Mouse (Mus musculus) MEL-GATA-1-ER (cell line): ENCODE data around the gene Pde4d.

Experiments used
- DNase-seq: peaks from one replicate; pipeline ENCODE4 v3.0.0-alpha.2; 2012; ENCODE audit warnings: low read depth; ENCODE audit errors: extremely low read depth

The Pde4d gene

GRCm38 (mm10) chr13:109555513-109555912 is 1105.8 kb downstream of the Pde4d start:
- DNase-seq, result no peak

GRCm38 (mm10) chr13:109556853-109557252 is 1107.1 kb downstream of the Pde4d start:
- no peak for DNase-seq

DNA sequence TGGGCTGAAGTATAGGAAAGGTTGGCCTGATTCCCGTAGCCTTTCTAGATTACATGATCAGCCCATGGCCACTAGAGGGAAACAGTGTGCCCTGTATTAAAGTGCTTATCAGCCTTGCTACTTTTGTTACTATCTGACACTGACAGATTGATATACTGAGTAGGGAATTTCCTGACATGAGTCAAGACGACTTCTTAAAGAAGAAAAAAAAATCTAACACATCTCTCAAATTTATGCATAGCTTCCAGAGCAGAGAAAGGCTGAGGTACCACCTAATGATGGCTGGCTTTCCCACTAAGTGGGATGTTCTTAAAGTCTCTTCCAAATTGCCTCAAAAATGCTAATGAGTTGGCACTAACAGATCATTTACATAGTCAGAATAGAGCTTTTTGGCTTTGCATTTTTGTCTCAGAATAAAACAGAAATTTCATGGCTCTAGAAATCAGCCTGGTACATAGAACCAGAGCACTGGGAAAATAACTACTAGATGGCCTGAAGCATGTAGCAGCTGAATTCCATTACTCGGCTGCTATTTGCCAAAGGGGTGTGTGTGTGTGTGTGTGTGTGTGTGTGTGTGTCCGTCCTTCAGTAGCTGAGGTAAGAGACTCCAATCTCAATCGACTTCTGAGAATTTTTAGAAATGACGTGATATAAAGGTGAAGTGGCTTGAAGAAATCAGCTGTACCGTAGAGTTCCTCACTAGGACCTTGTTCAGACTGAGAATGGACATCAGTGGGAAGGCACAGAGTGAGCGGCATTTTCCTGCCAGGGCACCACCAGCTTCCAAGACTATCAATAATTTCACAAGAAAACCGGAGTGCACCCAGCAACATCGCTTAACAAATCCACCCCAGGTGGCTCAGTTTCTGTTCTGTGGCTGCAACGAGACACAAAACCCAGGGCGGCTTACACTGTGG is 1108.9 kb downstream of the Pde4d start:
- DNase-seq, result peak; percentile 15

GRCm38 (mm10) chr13:109560261-109560660 is 1110.5 kb downstream of the Pde4d start:
- no peak for DNase-seq

DNA sequence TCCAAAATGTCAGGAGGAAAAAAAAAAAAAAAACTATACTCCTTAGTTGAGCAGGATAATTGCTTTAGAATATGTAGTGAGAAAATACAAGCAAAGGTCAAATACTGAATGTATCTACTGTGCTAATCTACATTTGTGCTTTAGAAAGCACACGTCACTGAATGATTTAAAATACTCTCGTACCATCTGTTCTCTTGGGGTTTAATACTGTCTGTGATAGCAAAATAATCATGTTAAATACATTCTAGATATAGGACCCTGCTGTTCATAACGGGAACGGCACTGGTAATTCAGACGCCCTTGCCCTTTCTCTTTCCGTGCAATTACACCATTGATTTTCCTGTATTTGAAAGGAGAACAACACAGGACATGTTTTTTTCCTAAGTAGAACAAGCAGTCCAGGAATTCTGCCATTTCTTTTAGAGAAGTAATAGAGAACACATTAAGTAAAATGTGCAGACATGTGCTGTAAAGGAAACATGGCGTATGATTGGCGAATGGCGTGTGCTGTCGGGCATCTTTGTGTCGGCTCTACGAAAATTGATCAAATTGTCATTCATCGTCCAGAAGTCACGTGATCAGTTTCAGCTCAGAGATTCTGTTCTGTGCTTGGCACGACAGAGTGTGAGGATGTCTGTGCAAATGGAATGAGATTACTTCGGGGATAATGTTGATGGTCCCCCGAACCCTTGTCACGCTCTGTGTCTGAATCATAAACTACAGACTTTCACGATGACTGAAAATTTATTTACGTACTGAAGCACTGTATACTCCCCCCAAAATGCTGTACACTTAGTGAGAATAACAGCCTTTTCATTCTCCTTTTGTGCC is 1119.1 kb downstream of the Pde4d start:
- DNase-seq, result no peak

DNA sequence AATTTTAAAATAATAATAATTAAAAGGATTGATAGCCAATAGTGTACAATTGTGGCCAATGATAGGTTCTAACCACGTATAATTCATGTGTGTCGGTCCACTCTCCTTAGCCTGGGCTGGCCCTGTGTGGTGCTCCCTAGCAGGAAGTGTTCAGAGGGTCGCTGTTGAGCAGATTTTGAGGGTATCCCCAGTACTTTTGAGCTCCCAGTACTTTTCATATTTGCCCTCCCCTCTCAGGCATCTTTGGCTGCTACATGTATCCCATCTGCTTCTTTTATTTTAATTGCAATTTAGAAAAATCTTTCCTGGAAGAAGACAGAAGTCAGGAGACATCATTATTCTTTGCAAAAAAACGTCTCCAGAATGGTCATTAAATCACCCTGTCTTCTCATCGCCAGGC is 1119.7 kb downstream of the Pde4d start:
- DNase-seq, result no peak

- DNase-seq, result no peak
Observed at GRCm38 (mm10) chr13:109576725-109577124, 1127.0 kb downstream of the Pde4d start.

DNA sequence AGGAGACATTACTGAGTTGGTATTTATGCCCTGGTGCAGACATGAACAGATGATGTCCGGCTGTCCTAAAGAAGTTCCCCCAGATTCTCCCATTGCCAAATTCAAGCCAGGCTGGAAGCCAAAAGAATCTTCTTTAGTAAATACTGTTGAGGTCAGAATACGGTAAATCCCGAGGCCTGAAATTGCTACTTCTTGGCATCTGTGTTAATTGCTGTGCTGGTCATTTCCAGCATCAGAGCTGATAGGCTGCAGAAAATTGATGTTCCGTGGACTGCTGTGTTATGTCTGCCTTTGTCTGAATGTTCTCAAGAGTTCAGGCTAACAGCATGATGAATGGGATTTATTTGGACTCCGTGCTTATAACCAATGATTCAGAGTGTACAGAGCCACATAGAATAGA is 1127.7 kb downstream of the Pde4d start:
- DNase-seq, result no peak

DNA sequence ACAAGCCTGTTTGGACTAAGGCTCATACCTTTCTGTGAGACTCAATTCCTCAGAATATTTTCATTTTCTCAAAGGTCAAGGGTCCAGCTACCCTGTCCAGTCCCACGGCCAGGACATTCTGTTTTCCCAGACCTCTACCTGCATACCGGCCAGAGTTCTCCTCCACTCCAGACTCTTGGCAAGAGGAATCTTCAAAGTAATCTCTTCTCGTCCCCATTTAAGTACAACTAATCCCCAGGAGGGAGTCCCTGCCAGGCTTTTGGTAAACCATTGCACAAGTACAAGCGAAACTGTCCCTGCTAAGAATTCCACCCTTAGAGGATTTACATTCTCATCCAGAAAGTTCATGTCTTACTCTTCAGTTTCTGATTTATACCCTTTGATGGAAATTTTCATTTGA is 1128.2 kb downstream of the Pde4d start:
- DNase-seq, result no peak

GRCm38 (mm10) chr13:109581284-109582070 is 1131.7 kb downstream of the Pde4d start:
- no peak for DNase-seq

DNA sequence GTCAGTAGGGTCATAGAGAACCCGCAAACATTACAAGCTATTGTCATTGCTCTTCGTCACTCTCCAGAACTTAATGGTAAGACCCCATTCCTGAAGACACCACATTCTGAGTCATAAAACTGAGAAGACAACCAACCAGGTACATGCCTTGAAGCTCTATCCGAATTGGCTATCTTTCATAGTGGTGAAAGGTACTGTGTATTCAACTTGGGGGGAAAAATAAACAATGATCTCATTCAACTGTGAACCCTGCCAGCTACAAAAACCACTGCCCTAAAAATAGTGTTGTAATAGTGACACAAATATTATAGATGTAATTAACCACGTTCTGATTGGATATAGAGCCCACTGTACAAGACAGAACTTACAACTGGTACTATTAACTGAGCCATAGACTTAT is 1140.3 kb downstream of the Pde4d start:
- DNase-seq, result no peak

DNA sequence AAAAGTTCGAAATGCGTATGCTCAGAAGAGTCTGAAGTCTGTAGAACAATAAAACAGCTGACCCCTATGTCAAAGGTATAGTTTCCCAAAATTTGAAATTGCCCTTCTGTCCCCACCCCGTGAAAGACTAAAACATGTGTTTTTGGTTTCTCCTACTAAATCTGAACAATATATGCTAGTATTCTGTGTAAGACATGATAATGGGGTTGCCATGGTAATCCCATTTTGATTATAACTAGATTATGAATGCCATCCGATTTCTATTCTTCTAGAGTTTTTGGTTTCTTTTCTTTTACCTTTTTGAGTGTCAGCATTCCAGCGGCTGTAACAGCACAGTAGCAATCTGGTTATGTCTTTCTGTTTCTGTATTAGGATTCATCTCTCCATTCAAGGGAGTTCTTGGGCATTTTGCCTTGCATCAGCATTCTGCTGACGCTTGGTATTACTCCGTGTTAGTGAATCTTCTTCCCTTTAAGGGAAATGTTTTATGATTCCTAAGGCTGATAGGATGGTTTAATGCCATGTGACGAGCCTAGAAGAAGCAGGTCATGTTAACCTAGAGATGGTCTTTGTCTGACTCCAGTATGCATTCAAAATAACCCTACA is 1142.5 kb downstream of the Pde4d start:
- DNase-seq, result no peak

DNA sequence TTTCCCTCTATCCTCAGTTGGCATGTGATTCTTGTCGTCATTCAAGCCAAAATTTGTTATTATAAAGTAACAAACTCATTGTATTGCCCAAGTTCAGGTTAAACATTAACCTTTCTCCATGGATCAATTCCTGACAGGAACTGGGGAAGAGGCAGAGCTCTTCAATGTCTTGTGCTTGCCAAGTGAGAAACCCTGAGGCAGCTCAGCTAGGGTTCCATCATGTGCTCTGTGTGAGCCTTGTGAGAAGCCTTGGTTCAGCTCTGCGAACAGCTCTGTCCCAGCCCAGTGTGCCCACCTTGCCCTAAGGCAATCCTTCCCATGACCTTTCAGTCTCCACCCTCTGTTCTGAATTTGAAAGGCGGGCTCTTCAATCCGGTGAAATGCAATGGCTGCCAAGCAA is 1150.0 kb downstream of the Pde4d start:
- DNase-seq, result no peak

DNA sequence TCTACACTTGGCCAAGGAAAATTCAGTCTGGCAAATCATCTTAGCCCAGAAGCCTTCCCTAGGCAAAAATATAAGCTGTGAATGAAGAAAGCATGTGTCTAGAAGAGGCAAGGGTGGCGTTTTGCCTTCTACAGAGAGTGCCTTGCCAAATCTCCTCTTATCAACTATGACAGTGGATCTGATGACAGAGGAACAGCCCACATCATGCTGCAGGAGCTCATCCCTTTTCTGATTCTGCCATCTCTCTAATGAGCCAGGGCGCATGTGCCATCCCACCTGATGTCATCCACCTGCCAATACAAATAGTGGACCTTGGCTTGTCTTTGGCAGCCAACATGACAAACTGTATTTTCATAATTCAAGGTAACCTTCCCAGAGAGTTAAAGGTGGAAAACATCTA is 1154.3 kb downstream of the Pde4d start:
- no peak for DNase-seq

- no peak for DNase-seq
Observed at GRCm38 (mm10) chr13:109605140-109605539, 1155.4 kb downstream of the Pde4d start.

- no peak for DNase-seq
Observed at GRCm38 (mm10) chr13:109609106-109609804, 1159.5 kb downstream of the Pde4d start.

DNA sequence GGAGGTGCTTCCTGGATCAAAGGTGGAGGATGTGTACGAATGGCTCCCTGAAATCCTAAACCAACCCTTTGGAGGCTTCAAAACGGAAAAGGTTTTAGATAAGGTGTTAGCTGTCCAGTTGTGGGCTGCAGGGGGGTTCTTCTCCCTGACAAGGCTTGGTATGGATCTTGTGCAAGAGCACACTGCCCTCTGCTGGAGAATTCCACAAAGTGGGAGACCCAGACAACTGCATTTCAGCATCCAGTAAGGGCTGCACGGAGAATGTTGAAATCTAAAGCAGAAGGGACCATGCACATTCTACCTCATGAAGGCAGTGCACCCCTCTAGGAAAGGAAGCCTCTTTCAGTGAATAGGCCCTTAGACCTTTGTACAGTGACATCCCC is 1160.0 kb downstream of the Pde4d start:
- DNase-seq, result no peak

GRCm38 (mm10) chr13:109610772-109611171 is 1161.0 kb downstream of the Pde4d start:
- DNase-seq, result no peak

- no peak for DNase-seq
Observed at GRCm38 (mm10) chr13:109615213-109615784, 1165.6 kb downstream of the Pde4d start.

DNA sequence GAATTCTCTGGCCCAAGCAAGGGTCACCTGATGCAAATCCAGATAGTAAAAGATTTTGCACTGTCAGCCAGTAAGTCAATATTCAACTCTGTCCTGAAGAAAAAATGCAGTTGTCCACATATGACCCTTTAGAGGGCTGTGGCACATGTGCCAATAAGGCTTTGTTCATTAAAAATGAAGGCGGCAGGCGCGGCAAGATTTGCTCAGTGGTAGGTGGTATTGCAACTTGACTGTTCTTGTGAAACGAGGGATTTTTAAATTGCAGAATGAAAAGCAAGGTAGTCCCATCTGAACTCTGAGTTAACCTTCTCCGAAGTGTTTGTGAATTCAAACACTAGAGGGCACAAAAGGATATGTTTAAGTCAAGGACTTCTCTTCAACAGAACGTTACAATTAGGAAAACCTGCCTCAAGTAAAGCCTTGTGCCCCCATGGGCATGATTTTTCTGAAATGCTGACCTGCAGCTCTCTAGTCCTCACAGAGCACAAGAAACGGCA is 1166.1 kb downstream of the Pde4d start:
- peak; percentile 68 for DNase-seq
